Mouse (Mus musculus) kidney, postnatal 36 days (tissue): ENCODE data around the gene Gm6592.
"Not testable (repeated sequence)": the region's sequence is repeated elsewhere in the genome, so short reads cannot be mapped to it uniquely, and the experiment has no call there.

ENCODE experiments used
- DNase-seq, 2 experiments: peaks; one replicate each; pipeline ENCODE4 v3.0.0; 2021 to 2022; ENCODE audit warnings: mixed read lengths in 2 of 2

Gene Gm6592

GRCm38 (mm10) chrX:8843694-8844093 is at the start of gene Gm6592:
Gm6592 (plus strand) TSS chrX:8843994.
- no peak for DNase-seq

- DNase-seq = not testable (repeated sequence)
These were observed 40.4 kb upstream of the Gm6592 start, which contains the start of gene Ssxb5 for GRCm38 (mm10) chrX:8803391-8803790. Ssxb5 (plus strand) TSS chrX:8803691.

GRCm38 (mm10) chrX:8832043-8832442 is 11.8 kb upstream of the Gm6592 start:
- peak; percentile 42 to 80 for DNase-seq

GRCm38 (mm10) chrX:8852486-8852885 is 8.7 kb downstream of the Gm6592 start:
- DNase-seq = no peak

- DNase-seq = peak; percentile 75 to 86
These were observed 20.5 kb downstream of the Gm6592 start for GRCm38 (mm10) chrX:8864331-8864730.

GRCm38 (mm10) chrX:8873953-8874352 is 30.2 kb downstream of the Gm6592 start, which contains the start of gene Gm5751:
Gm5751 (plus strand) TSS chrX:8874253.
- DNase-seq = not testable (repeated sequence)

- no peak for DNase-seq
These were observed 40.5 kb downstream of the Gm6592 start for GRCm38 (mm10) chrX:8884336-8884735.

GRCm38 (mm10) chrX:8891975-8892342 is 48.2 kb downstream of the Gm6592 start:
- DNase-seq = peak in 1 of 2 experiments; percentile 11

- peak; percentile 73 to 81 for DNase-seq
These were observed 48.8 kb downstream of the Gm6592 start, which contains the start of gene B630019K06Rik for GRCm38 (mm10) chrX:8892343-8893155. B630019K06Rik (plus strand) TSS chrX:8892382.

GRCm38 (mm10) chrX:8893182-8893651 is 49.4 kb downstream of the Gm6592 start:
- DNase-seq = no peak
